Mouse (Mus musculus): ENCODE data around the gene Ccnt1. TPM values are rescaled to one million over a fixed set of nuclear protein-coding genes. Genes with fewer than 3 reads are reported as not detected.

The Ccnt1 gene
- total RNA-seq, 1 experiment, result 59.1 TPM

GRCm38 (mm10) chr15:98602191-98602881 lies 31.6 kb upstream of the Ccnt1 start:
- DNase-seq (ENCODE audit: low read depth, low spot score), result no peak
- H3K27ac ChIP-seq (ENCODE audit: insufficient read depth, low read depth, low read length, poor library complexity, severe bottlenecking), result no peak overlapping the region
- H3K4me3 ChIP-seq (ENCODE audit: insufficient read depth in 1 of 2, low read depth in 1 of 2, low read length in 2 of 2, poor library complexity in 1 of 2, severe bottlenecking in 1 of 2), result 0 out of 4 replicates have a peak overlapping the region, but pooled peaks of 1 of the 2 experiments have one; percentile 12
- no peak for TF ChIP-seq HCFC1 (IDR thresholded peaks at IDR 0.05; ENCODE audit: borderline replicate concordance, insufficient read depth, low read length)
- no peak for TF ChIP-seq MAFK (IDR thresholded peaks at IDR 0.05; ENCODE audit: insufficient read depth, low read depth, low read length)
- TF ChIP-seq ZC3H11A (IDR thresholded peaks at IDR 0.05; ENCODE audit: borderline replicate concordance, low read depth, low read length), result no peak
- TF ChIP-seq ZNF384 (IDR thresholded peaks at IDR 0.05; ENCODE audit: low read depth, low read length), result no peak
- no peaks in the 10 kb centered on the region for H3K9me3 ChIP-seq (ENCODE audit: control insufficient read depth, insufficient read depth, low read depth, low read length)
- peaks cover 4 to 38% of the 10 kb centered on the region in 2 experiments; a peak in 3 of 4 replicates for H3K4me1 ChIP-seq (ENCODE audit: control insufficient read depth in 2 of 2, insufficient read depth in 2 of 2, low read length in 2 of 2, poor library complexity in 1 of 2)
- in situ Hi-C loops (cut with MboI; ENCODE audit: low sequenced_read_pairs in 2 of 2, unreplicated experiment in 2 of 2), result no loop called here
- H3K36me3 ChIP-seq (ENCODE audit: control insufficient read depth, insufficient read depth, low read length, poor library complexity, severe bottlenecking), result no peaks in the 10 kb centered on the region
- peak overlapping the region; percentile 48; the same call in 1 of the 2 replicates for H3K9ac ChIP-seq (ENCODE audit: insufficient read depth, low read depth, low read length, poor library complexity, severe bottlenecking)

GRCm38 (mm10) chr15:98601832-98602190 lies 31.1 kb upstream of the Ccnt1 start:
- Histone ChIP-seq H3K4me3 (ENCODE audit: insufficient read depth in 1 of 2, low read depth in 1 of 2, low read length in 2 of 2, poor library complexity in 1 of 2, severe bottlenecking in 1 of 2) (no peak overlapping the region), H3K36me3 (ENCODE audit: control insufficient read depth, insufficient read depth, low read length, poor library complexity, severe bottlenecking) (no peaks in the 10 kb centered on the region), H3K27ac (ENCODE audit: insufficient read depth, low read depth, low read length, poor library complexity, severe bottlenecking) (no peak overlapping the region)

GRCm38 (mm10) chr15:98600036-98600709 lies 29.4 kb upstream of the Ccnt1 start:
- Histone ChIP-seq H3K27ac (ENCODE audit: insufficient read depth, low read depth, low read length, poor library complexity, severe bottlenecking) (no peak overlapping the region), H3K4me3 (ENCODE audit: insufficient read depth in 1 of 2, low read depth in 1 of 2, low read length in 2 of 2, poor library complexity in 1 of 2, severe bottlenecking in 1 of 2) (no peak overlapping the region), H3K36me3 (ENCODE audit: control insufficient read depth, insufficient read depth, low read length, poor library complexity, severe bottlenecking) (peaks cover 3% of the 10 kb centered on the region; the same call in 1 of the 2 replicates), H3K4me1 (ENCODE audit: control insufficient read depth in 2 of 2, insufficient read depth in 2 of 2, low read length in 2 of 2, poor library complexity in 1 of 2) (peaks cover 4 to 44% of the 10 kb centered on the region in 2 experiments; a peak in 3 of 4 replicates), H3K9me3 (ENCODE audit: control insufficient read depth, insufficient read depth, low read depth, low read length) (no peaks in the 10 kb centered on the region), H3K9ac (ENCODE audit: insufficient read depth, low read depth, low read length, poor library complexity, severe bottlenecking) (no peak overlapping the region)
- in situ Hi-C loops (cut with MboI; ENCODE audit: low sequenced_read_pairs in 2 of 2, unreplicated experiment in 2 of 2), result no loop called here
- TF ChIP-seq ZC3H11A (IDR thresholded peaks at IDR 0.05; ENCODE audit: borderline replicate concordance, low read depth, low read length), result no peak
- TF ChIP-seq HCFC1 (IDR thresholded peaks at IDR 0.05; ENCODE audit: borderline replicate concordance, insufficient read depth, low read length), result no peak
- no peak for TF ChIP-seq MAFK (IDR thresholded peaks at IDR 0.05; ENCODE audit: insufficient read depth, low read depth, low read length)
- no peak for TF ChIP-seq CHD2 (IDR thresholded peaks at IDR 0.05; ENCODE audit: low read depth, low read length)
- TF ChIP-seq ZNF384 (IDR thresholded peaks at IDR 0.05; ENCODE audit: low read depth, low read length), result no peak
- no peak for DNase-seq (ENCODE audit: low read depth, low spot score)

More at GRCm38 (mm10) chr15:98601832-98602190, 31.1 kb upstream of the Ccnt1 start:
- in situ Hi-C loops (cut with MboI; ENCODE audit: low sequenced_read_pairs in 2 of 2, unreplicated experiment in 2 of 2), result no loop called here
- Histone ChIP-seq H3K4me1 (ENCODE audit: control insufficient read depth in 2 of 2, insufficient read depth in 2 of 2, low read length in 2 of 2, poor library complexity in 1 of 2) (peaks cover 4 to 38% of the 10 kb centered on the region in 2 experiments; a peak in 3 of 4 replicates), H3K9me3 (ENCODE audit: control insufficient read depth, insufficient read depth, low read depth, low read length) (no peaks in the 10 kb centered on the region), H3K9ac (ENCODE audit: insufficient read depth, low read depth, low read length, poor library complexity, severe bottlenecking) (no peak overlapping the region)
- DNase-seq (ENCODE audit: low read depth, low spot score), result no peak
- TF ChIP-seq ZNF384 (IDR thresholded peaks at IDR 0.05; ENCODE audit: low read depth, low read length) (no peak), ZC3H11A (IDR thresholded peaks at IDR 0.05; ENCODE audit: borderline replicate concordance, low read depth, low read length) (no peak), CHD2 (IDR thresholded peaks at IDR 0.05; ENCODE audit: low read depth, low read length) (no peak), HCFC1 (IDR thresholded peaks at IDR 0.05; ENCODE audit: borderline replicate concordance, insufficient read depth, low read length) (no peak), MAFK (IDR thresholded peaks at IDR 0.05; ENCODE audit: insufficient read depth, low read depth, low read length) (no peak)

DNA sequence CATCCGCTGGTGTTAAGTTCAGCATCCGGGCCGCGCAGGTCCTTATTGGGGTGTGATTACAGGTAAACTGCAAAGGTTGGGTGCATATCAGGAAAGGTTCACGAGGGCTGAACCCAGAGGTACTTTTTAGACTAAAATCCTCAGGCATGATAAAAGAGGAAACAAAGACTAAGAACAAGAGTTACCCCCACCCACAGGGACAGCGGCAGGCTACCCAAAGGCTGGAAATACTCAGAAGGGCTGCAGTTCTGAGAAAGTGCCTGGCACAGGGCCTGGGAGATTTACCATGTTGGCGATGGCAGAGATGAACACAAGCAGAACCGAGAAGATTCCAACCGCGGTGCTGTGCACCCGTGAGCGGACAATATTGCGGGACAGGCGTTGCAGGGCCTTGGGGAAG lies 25.9 kb upstream of the Ccnt1 start:
- H3K27ac ChIP-seq (ENCODE audit: insufficient read depth, low read depth, low read length, poor library complexity, severe bottlenecking), result no peak overlapping the region
- H3K9ac ChIP-seq (ENCODE audit: insufficient read depth, low read depth, low read length, poor library complexity, severe bottlenecking), result no peak overlapping the region
- no peak overlapping the region for H3K4me3 ChIP-seq (ENCODE audit: insufficient read depth in 1 of 2, low read depth in 1 of 2, low read length in 2 of 2, poor library complexity in 1 of 2, severe bottlenecking in 1 of 2)
- DNase-seq (ENCODE audit: low read depth, low spot score), result no peak
- no peaks in the 10 kb centered on the region for H3K9me3 ChIP-seq (ENCODE audit: control insufficient read depth, insufficient read depth, low read depth, low read length)
- no peak for TF ChIP-seq ZNF384 (IDR thresholded peaks at IDR 0.05; ENCODE audit: low read depth, low read length)
- no peak for TF ChIP-seq MAFK (IDR thresholded peaks at IDR 0.05; ENCODE audit: insufficient read depth, low read depth, low read length)
- TF ChIP-seq ZC3H11A (IDR thresholded peaks at IDR 0.05; ENCODE audit: borderline replicate concordance, low read depth, low read length), result no peak
- TF ChIP-seq HCFC1 (IDR thresholded peaks at IDR 0.05; ENCODE audit: borderline replicate concordance, insufficient read depth, low read length), result no peak
- TF ChIP-seq CHD2 (IDR thresholded peaks at IDR 0.05; ENCODE audit: low read depth, low read length), result no peak
- peaks cover 3% of the 10 kb centered on the region; the same call in 1 of the 2 replicates for H3K36me3 ChIP-seq (ENCODE audit: control insufficient read depth, insufficient read depth, low read length, poor library complexity, severe bottlenecking)
- in situ Hi-C loops (cut with MboI; ENCODE audit: low sequenced_read_pairs in 2 of 2, unreplicated experiment in 2 of 2), result no loop called here
- H3K4me1 ChIP-seq (ENCODE audit: control insufficient read depth in 2 of 2, insufficient read depth in 2 of 2, low read length in 2 of 2, poor library complexity in 1 of 2), result peaks cover 4 to 33% of the 10 kb centered on the region in 2 experiments; a peak in 2 of 4 replicates

Data from ES-E14 (cell line).